Mouse (Mus musculus) R1 (cell line): Measurements from ENCODE around the gene Gsap.
"Not testable (repeated sequence)": the region's sequence is repeated elsewhere in the genome, so short reads cannot be mapped to it uniquely, and the experiment has no call there.

ENCODE experiments used
- DNase-seq: peaks from one replicate; pipeline ENCODE4 v3.0.0-alpha.2; 2018; ENCODE audit warnings: low read depth, low spot score

The Gsap gene

DNA sequence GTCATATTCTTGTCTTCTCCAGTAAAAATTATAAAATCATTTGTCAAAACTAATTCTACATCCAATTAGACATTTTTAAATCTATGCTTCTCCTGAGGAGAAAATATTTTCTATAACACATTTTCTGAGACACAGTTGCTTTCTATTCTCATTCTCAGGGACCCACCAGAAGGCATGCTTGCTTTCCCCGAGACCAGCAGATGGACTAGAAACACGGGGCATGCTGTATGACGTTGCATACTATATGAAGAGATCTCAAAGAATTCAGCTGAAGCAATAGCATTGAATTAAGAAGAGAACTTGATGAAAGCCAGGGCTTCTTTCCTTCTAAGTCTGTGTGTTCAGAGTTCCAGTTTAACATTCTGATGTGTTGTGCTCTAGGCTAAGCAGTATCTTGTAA is 128.6 kb downstream of the Gsap start:
- DNase-seq: no peak

- no peak for DNase-seq
These were observed 134.1 kb downstream of the Gsap start for GRCm38 (mm10) chr5:21320138-21320537.

- DNase-seq: peak; percentile 76
These were observed 140.4 kb downstream of the Gsap start for GRCm38 (mm10) chr5:21326494-21326893.

DNA sequence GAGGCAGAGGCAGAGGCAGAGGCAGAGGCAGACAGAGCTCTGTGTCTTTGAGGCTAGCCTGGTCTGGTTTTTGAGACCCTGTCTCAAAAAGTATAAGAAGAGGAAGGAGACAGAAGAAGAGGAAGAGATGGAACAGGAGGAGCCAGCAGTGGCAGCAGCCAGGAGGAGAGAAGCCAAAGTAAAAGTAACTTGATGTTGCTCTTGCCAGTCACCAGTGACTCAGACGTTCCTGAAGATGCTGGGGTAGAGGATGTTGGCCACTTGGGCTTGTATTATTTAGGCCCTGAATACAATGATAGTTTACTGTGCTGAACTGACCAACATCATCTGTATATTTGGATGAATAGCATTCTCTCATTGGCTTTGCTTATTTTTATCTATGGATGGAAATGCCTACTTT is 142.5 kb downstream of the Gsap start:
- no peak for DNase-seq

- peak; percentile 14 for DNase-seq
These were observed 143.9 kb downstream of the Gsap start for GRCm38 (mm10) chr5:21329672-21330665.

DNA sequence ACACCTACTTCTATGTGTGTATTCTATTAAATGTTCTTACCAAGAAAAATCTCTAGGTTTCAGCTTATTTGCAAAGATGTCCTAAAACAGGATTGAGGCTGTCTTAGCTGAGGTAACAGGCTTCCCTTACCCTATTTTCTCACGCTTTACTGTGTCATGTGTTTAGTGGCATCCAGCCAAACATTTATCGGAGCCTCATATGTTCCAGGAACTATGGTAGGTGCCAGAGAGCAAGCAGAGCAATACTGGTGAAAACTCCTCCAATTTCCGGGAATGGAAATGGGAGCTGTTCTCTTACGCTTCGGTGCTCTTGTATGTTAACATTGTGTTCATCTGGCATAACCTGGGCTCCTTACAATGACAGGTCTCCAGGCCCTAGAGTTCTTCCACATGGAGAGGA is 145.6 kb downstream of the Gsap start:
- no peak for DNase-seq

DNA sequence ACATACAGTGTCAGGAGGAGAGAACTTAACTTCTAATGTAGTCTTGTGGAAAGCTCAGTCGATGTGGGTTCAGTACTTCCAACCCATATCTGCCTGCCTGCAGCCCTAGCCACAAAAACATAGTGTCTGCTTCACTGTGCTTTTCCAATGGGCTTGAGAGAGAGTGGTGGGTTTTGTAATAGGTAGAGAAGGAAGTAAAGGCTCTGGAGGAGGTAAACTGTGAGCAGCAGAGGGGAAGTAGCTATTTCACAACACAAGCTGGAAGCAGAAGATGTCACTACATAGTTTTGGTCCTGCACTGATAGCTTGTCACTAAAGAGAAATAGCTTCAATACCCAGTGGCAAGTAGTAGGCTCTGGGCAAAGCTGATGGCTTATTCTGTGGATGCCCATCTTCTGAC is 146.1 kb downstream of the Gsap start:
- no peak for DNase-seq

DNA sequence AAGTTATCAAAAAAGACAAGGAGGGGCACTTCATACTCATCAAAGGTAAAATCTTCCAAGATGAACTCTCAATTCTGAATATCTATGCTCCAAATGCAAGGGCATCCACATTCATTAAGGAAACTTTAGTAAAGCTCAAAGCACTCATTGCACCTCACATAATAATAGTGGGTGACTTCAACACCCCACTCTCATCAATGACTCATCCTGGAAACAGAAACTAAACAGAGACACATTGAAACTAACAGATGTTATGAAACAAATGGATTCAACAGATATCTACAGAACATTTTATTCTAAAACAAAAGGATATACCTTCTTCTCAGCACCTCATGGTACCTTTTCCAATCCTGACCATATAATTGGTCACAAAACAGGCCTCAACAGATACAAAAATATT is 156.2 kb downstream of the Gsap start:
- DNase-seq: not testable (repeated sequence)

DNA sequence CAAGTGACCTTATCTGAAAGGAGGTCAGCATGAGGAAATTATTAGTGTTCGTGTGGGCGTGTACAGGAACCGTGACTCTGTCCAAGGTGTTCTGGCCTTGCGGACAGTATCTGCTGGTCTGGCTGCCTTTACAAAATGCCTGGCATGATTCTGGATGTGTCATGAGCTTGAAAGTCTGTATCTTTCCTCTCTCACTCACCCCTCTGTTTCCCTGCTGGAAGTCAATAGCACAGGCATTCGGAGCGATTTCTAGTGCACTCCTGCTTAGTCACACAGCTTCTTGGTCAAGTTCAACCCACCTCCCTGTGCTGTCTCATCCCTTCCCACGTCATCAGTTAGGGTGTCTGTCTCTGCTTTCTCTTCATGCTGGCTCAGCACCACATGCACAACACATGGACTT is 162.3 kb downstream of the Gsap start:
- no peak for DNase-seq

DNA sequence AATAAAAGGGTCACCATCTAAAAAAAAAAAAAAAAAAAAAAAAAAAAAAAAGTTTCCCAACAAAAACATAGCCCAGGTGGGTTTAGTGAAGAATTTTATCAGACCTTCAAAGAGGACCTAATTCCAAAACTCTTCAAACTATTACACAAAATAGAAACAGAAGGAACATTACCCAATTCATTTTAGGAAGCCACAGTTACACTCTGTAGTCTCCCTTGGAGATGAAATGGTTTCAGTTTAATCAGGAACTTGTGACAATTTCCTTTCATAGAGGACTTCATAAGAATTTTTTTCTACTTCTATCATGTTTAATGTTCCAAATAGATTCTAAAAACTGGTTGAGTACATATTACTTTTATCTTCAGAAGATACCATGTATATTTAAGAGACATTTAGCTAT is 165.6 kb downstream of the Gsap start:
- no peak for DNase-seq

- DNase-seq: no peak
These were observed 172.6 kb downstream of the Gsap start for GRCm38 (mm10) chr5:21358648-21359047.

- no peak for DNase-seq
These were observed 177.3 kb downstream of the Gsap start for GRCm38 (mm10) chr5:21363343-21363742.
